Mouse (Mus musculus) adrenal gland (tissue): ENCODE measurements around the gene Olfr543.

Source experiments
- intact Hi-C: fragments of 180-260 bp; cut with DNase I; formaldehyde crosslinking; loops from one replicate; pipeline ENCODE4 v1.15.1; 2025

Gene Olfr543

DNA sequence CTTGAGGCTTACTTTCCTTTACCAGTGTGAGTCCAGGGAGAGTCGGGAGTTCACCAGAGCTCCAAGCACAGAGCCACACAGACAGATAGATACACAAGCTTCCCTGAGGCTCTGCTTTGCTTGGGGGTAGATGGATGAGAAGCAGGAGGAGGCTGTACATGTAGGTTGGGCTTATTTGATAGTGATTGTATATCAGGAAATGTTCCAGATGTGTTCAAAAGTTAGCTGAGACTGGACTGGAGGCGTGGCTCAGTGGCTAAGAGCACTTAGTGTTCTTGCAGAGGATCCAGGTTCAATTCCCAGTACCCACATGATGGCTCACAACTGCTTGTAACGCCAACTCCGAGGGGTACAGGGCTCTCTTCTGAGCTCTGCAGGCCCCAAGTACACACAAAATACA, 3.1 kb downstream of the Olfr543 start:
- intact Hi-C loops, result no loop called here

GRCm38 (mm10) chr7:102477377-102477776, 4.1 kb downstream of the Olfr543 start:
- intact Hi-C loops, result no loop called here

GRCm38 (mm10) chr7:102476601-102477000, 4.9 kb downstream of the Olfr543 start:
- intact Hi-C loops, result no loop called here

GRCm38 (mm10) chr7:102472675-102473074, 8.8 kb downstream of the Olfr543 start:
- intact Hi-C loops, result no loop called here

- intact Hi-C loops, result no loop called here
Measured at GRCm38 (mm10) chr7:102467566-102467965, 13.9 kb downstream of the Olfr543 start.

DNA sequence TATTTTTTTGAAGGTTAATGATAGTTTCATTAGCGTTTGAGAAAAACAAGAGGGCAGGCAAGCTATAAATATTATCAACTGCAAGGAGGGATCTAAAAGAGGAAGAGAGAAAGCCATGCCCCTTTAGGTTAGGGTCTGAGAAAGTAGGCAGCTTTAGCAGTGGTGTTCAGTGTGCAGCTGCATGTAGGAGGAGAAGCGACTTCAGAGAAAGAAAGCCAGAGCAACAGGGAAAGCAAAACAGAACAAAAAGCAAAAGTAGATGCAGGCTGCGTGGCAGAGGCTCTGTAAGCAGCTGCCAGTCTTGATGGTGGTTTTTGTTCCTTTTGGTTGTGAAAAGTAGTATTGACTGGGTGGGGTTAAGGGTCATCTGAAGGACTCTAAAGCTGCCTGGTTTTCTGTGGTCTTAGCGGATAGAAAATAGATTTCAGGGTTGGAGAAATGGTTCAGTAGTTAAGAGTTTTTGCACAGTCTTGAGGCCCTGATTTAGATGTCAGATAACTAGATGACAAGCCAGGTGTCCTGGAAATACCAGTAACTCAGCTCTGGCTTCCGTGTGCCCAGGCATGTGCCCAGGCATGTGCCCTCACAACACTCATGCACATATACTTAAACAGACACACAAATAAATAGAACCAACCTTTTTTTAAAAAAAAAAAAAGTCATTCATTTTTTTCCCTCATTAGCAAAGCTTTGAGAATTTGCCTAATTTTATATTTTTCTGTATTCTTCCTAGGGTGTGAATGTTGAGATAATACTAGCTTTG, 22.7 kb downstream of the Olfr543 start:
- intact Hi-C loops, result no loop called here

- intact Hi-C loops, result no loop called here
Measured at GRCm38 (mm10) chr7:102446438-102446837, 35.0 kb downstream of the Olfr543 start.

- intact Hi-C loops, result loop anchor here (5.0 kb wide), 1 partner anchor 38 kb away; the partner anchor contains the start of gene Olfr543
Measured at GRCm38 (mm10) chr7:102444301-102444700, 37.2 kb downstream of the Olfr543 start.

- intact Hi-C loops, result loop anchor here (5.0 kb wide), 1 partner anchor 40 kb away; the partner anchor contains the start of gene Olfr543
Measured at GRCm38 (mm10) chr7:102442432-102442831, 39.0 kb downstream of the Olfr543 start.

DNA sequence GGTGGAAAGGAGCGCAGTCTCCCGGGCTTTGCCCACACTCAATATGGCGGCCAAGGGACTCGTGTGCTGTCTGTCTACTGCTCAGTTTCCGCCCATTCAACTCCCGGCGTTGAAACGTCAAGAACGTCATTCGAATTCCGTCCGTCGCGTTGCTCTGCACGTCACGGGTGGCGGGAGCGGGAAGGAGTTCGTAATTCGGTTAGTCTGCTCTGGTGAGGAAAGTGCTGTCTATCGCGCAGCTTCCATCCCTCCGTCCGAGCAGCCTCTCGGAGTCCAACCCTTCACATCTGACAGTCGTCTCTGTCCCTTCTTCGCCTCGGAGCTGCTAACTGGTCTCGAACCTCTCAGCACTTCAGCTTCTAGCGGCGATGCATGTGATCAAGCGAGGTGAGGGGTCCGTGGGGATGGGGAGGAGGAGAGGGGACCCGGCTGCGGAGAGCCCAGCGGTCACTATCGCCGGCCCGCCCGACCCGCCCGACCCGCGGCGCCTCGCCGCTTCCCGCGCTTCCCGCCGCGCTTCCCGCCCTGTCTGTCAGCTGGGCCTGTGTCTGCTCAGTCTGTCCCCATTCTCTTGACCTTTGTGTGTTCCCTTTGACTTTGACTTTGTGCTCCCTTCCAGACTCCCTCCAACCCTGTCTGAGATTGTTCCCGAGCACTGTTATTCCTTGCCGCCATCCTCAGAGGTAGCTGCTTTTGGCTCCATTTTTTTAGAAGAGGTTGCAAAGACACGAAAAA, 39.7 kb downstream of the Olfr543 start, which contains the start of gene Rrm1:
Gene Rrm1 (plus strand): TSS at position 39 of the 735 bp plus-strand sequence.
- intact Hi-C loops, result loop anchor here (5.0 kb wide), 1 partner anchor 40 kb away; the partner anchor contains the start of gene Olfr543

DNA sequence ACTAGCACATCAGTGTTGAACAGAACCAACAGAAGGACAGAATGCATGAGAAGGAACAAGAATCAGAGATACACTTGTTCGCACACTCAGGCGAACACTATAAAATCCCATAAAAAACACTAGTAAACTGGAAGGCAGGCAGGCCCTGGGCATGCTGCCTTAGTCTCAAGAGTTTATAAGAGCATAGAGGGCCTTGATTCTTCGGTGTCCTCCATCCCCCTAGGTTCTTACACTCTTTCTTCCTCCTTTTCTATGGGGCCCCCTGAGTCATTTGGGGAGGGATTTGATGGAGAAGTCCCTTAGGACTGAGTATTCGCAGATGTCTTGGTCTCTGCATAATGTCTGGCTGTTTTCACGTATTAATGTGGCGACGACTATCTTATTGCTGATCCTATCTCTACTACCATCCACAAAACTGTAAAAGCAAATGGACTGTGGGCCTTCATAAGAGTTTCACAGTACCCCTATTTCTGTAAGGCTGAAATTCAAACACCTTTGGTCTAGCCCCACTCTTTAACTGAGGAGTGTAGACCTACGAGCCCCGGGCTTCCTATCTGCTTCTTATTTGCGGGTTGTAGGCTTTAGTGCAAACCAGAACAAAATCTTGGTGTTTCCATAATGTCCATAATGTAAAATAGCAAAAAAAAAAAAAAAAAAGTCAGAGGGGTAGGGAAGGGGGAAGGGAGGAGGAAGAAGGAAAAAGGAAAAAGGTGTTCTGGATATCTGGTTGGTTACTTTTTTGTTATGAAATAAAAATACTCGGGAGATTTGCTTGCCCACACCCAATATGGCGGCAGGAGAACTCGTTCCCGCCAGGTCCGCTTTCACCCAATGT, 40.4 kb downstream of the Olfr543 start:
- intact Hi-C loops, result loop anchor here (5.0 kb wide), 1 partner anchor 41 kb away; the partner anchor contains the start of gene Olfr543

GRCm38 (mm10) chr7:102434344-102434743, 47.1 kb downstream of the Olfr543 start:
- intact Hi-C loops, result no loop called here
